Mouse (Mus musculus): ENCODE results near the gene Aktip.

GRCm38 (mm10) chr8:91209658-91210057 is 9.9 kb upstream of the Aktip start:
- TF ChIP-seq POLR2A (IDR thresholded peaks at IDR 0.05; ENCODE audit: low read depth, low read length) (no peak), CTCF (IDR thresholded peaks at IDR 0.05; ENCODE audit: borderline replicate concordance, insufficient read depth, low read length) (no peak)
